Mouse (Mus musculus): ENCODE results near the gene Orai1. TPM values are rescaled to one million over a fixed set of nuclear protein-coding genes. Genes with fewer than 3 reads are reported as not detected.

The Orai1 gene
- polyA plus RNA-seq, 1 experiment from 2014 or later = 16.6 TPM

GRCm38 (mm10) chr5:123024312-123024711, 9.4 kb downstream of the Orai1 start:
- Histone ChIP-seq H3K27ac (ENCODE audit: low read length) (no peak overlapping the region), H3K9ac (ENCODE audit: low read length) (no peak overlapping the region), H3K4me1 (ENCODE audit: control insufficient read depth, insufficient read depth, low read length) (peaks cover 15% of the 10 kb centered on the region), H3K36me3 (ENCODE audit: control insufficient read depth, insufficient read depth, low read length) (0 out of 2 replicates have a peak, but pooled peaks cover 3% of the 10 kb centered on the region), H3K9me3 (replicated peaks; ENCODE audit: control insufficient read depth, low read length) (no peaks in the 10 kb centered on the region), H3K4me2 (ENCODE audit: low read depth, low read length) (no peak overlapping the region), H3K4me3 (replicated peaks; ENCODE audit: low read length) (no peak overlapping the region), H3K27me3 (ENCODE audit: control insufficient read depth, insufficient read depth, low read length) (no peaks in the 10 kb centered on the region)
- ATAC-seq (ENCODE audit: insufficient read depth, low FRiP score) = no peak
- 78% methylated on average over 6 of the region's 6 CpGs for WGBS

GRCm38 (mm10) chr5:123024965-123025573, 10.2 kb downstream of the Orai1 start:
- Histone ChIP-seq H3K9me3 (replicated peaks; ENCODE audit: control insufficient read depth, low read length) (no peaks in the 10 kb centered on the region), H3K27ac (ENCODE audit: low read length) (no peak overlapping the region), H3K4me1 (ENCODE audit: control insufficient read depth, insufficient read depth, low read length) (peaks cover 9% of the 10 kb centered on the region; the same call in 1 of the 2 replicates), H3K9ac (ENCODE audit: low read length) (no peak overlapping the region), H3K4me2 (ENCODE audit: low read depth, low read length) (no peak overlapping the region), H3K4me3 (replicated peaks; ENCODE audit: low read length) (no peak overlapping the region), H3K27me3 (ENCODE audit: control insufficient read depth, insufficient read depth, low read length) (no peaks in the 10 kb centered on the region), H3K36me3 (ENCODE audit: control insufficient read depth, insufficient read depth, low read length) (0 out of 2 replicates have a peak, but pooled peaks cover 3% of the 10 kb centered on the region)
- WGBS = 62% methylated on average over 9 of the region's 9 CpGs
- ATAC-seq (ENCODE audit: insufficient read depth, low FRiP score) = no peak

GRCm38 (mm10) chr5:123026414-123026813, 11.5 kb downstream of the Orai1 start:
- no peak for ATAC-seq (ENCODE audit: insufficient read depth, low FRiP score)
- Histone ChIP-seq H3K36me3 (ENCODE audit: control insufficient read depth, insufficient read depth, low read length) (peaks cover 3% of the 10 kb centered on the region; the same call in 1 of the 2 replicates), H3K27me3 (ENCODE audit: control insufficient read depth, insufficient read depth, low read length) (no peaks in the 10 kb centered on the region), H3K27ac (ENCODE audit: low read length) (no peak overlapping the region), H3K9ac (ENCODE audit: low read length) (no peak overlapping the region), H3K4me3 (replicated peaks; ENCODE audit: low read length) (no peak overlapping the region), H3K4me2 (ENCODE audit: low read depth, low read length) (no peak overlapping the region), H3K4me1 (ENCODE audit: control insufficient read depth, insufficient read depth, low read length) (peaks cover 9% of the 10 kb centered on the region; the same call in 1 of the 2 replicates), H3K9me3 (replicated peaks; ENCODE audit: control insufficient read depth, low read length) (no peaks in the 10 kb centered on the region)
- 52% methylated on average over 6 of the region's 6 CpGs for WGBS

- Histone ChIP-seq H3K4me3 (replicated peaks; ENCODE audit: low read length) (no peak overlapping the region), H3K4me1 (ENCODE audit: control insufficient read depth, insufficient read depth, low read length) (peaks cover 9% of the 10 kb centered on the region; the same call in 1 of the 2 replicates), H3K27me3 (ENCODE audit: control insufficient read depth, insufficient read depth, low read length) (no peaks in the 10 kb centered on the region), H3K9me3 (replicated peaks; ENCODE audit: control insufficient read depth, low read length) (no peaks in the 10 kb centered on the region), H3K27ac (ENCODE audit: low read length) (no peak overlapping the region), H3K4me2 (ENCODE audit: low read depth, low read length) (no peak overlapping the region), H3K9ac (ENCODE audit: low read length) (no peak overlapping the region), H3K36me3 (ENCODE audit: control insufficient read depth, insufficient read depth, low read length) (peaks cover 8% of the 10 kb centered on the region; the same call in 1 of the 2 replicates)
- 48% methylated on average over 6 of the region's 6 CpGs for WGBS
- ATAC-seq (ENCODE audit: insufficient read depth, low FRiP score) = peak; percentile 34; the same call in 1 of the 2 replicates
Measured at GRCm38 (mm10) chr5:123027436-123027835, 12.6 kb downstream of the Orai1 start.

GRCm38 (mm10) chr5:123029729-123030128, 14.9 kb downstream of the Orai1 start:
- Histone ChIP-seq H3K4me2 (ENCODE audit: low read depth, low read length) (no peak overlapping the region), H3K4me1 (ENCODE audit: control insufficient read depth, insufficient read depth, low read length) (peaks cover 9% of the 10 kb centered on the region; the same call in 1 of the 2 replicates), H3K27me3 (ENCODE audit: control insufficient read depth, insufficient read depth, low read length) (no peaks in the 10 kb centered on the region), H3K4me3 (replicated peaks; ENCODE audit: low read length) (no peak overlapping the region), H3K9ac (ENCODE audit: low read length) (no peak overlapping the region), H3K36me3 (ENCODE audit: control insufficient read depth, insufficient read depth, low read length) (peaks cover 8% of the 10 kb centered on the region; the same call in 1 of the 2 replicates), H3K9me3 (replicated peaks; ENCODE audit: control insufficient read depth, low read length) (no peaks in the 10 kb centered on the region), H3K27ac (ENCODE audit: low read length) (no peak overlapping the region)
- no peak for ATAC-seq (ENCODE audit: insufficient read depth, low FRiP score)
- 88% methylated on average over 7 of the region's 7 CpGs for WGBS

- ATAC-seq (ENCODE audit: insufficient read depth, low FRiP score) = no peak
- Histone ChIP-seq H3K36me3 (ENCODE audit: control insufficient read depth, insufficient read depth, low read length) (peaks cover 8% of the 10 kb centered on the region; the same call in 1 of the 2 replicates), H3K4me2 (ENCODE audit: low read depth, low read length) (no peak overlapping the region), H3K27me3 (ENCODE audit: control insufficient read depth, insufficient read depth, low read length) (no peaks in the 10 kb centered on the region), H3K27ac (ENCODE audit: low read length) (no peak overlapping the region), H3K4me1 (ENCODE audit: control insufficient read depth, insufficient read depth, low read length) (peaks cover 11% of the 10 kb centered on the region; the same call in 1 of the 2 replicates), H3K9ac (ENCODE audit: low read length) (no peak overlapping the region), H3K4me3 (replicated peaks; ENCODE audit: low read length) (no peak overlapping the region), H3K9me3 (replicated peaks; ENCODE audit: control insufficient read depth, low read length) (no peaks in the 10 kb centered on the region)
- WGBS = 91% methylated on average over 3 of the region's 3 CpGs
Measured at GRCm38 (mm10) chr5:123031312-123031711, 16.4 kb downstream of the Orai1 start.

GRCm38 (mm10) chr5:123033646-123034160, 18.8 kb downstream of the Orai1 start:
- peaks cover 8% of the 10 kb centered on the region; the same call in 1 of the 2 replicates for H3K36me3 ChIP-seq (ENCODE audit: control insufficient read depth, insufficient read depth, low read length)
- no peak for ATAC-seq (ENCODE audit: insufficient read depth, low FRiP score)
- 61% methylated on average over 7 of the region's 7 CpGs for WGBS
- no peak overlapping the region for H3K27ac ChIP-seq (ENCODE audit: low read length)
- H3K4me2 ChIP-seq (ENCODE audit: low read depth, low read length) = no peak overlapping the region
- H3K4me1 ChIP-seq (ENCODE audit: control insufficient read depth, insufficient read depth, low read length) = peaks cover 11% of the 10 kb centered on the region; the same call in 1 of the 2 replicates
- no peak overlapping the region for H3K9ac ChIP-seq (ENCODE audit: low read length)
- H3K4me3 ChIP-seq (replicated peaks; ENCODE audit: low read length) = no peak overlapping the region
- H3K27me3 ChIP-seq (ENCODE audit: control insufficient read depth, insufficient read depth, low read length) = no peaks in the 10 kb centered on the region
- H3K9me3 ChIP-seq (replicated peaks; ENCODE audit: control insufficient read depth, low read length) = no peaks in the 10 kb centered on the region

- peaks cover 14% of the 10 kb centered on the region for H3K4me1 ChIP-seq (ENCODE audit: control insufficient read depth, insufficient read depth, low read length)
- 74% methylated on average over 4 of the region's 4 CpGs for WGBS
- H3K36me3 ChIP-seq (ENCODE audit: control insufficient read depth, insufficient read depth, low read length) = peaks cover 5% of the 10 kb centered on the region; the same call in 1 of the 2 replicates
- 0 out of 2 replicates have a peak overlapping the region, but pooled peaks have one; percentile 49 for H3K27ac ChIP-seq (ENCODE audit: low read length)
- H3K27me3 ChIP-seq (ENCODE audit: control insufficient read depth, insufficient read depth, low read length) = no peaks in the 10 kb centered on the region
- no peaks in the 10 kb centered on the region for H3K9me3 ChIP-seq (replicated peaks; ENCODE audit: control insufficient read depth, low read length)
- H3K4me2 ChIP-seq (ENCODE audit: low read depth, low read length) = no peak overlapping the region
- no peak overlapping the region for H3K4me3 ChIP-seq (replicated peaks; ENCODE audit: low read length)
- H3K9ac ChIP-seq (ENCODE audit: low read length) = no peak overlapping the region
- ATAC-seq (ENCODE audit: insufficient read depth, low FRiP score) = peak; percentile 31; the same call in 1 of the 2 replicates
Measured at GRCm38 (mm10) chr5:123035089-123035488, 20.2 kb downstream of the Orai1 start.

- H3K9me3 ChIP-seq (replicated peaks; ENCODE audit: control insufficient read depth, low read length) = no peaks in the 10 kb centered on the region
- H3K9ac ChIP-seq (ENCODE audit: low read length) = no peak overlapping the region
- WGBS = 24% methylated on average over 6 of the region's 6 CpGs
- H3K4me2 ChIP-seq (ENCODE audit: low read depth, low read length) = no peak overlapping the region
- H3K36me3 ChIP-seq (ENCODE audit: control insufficient read depth, insufficient read depth, low read length) = peaks cover 5% of the 10 kb centered on the region; the same call in 1 of the 2 replicates
- H3K27me3 ChIP-seq (ENCODE audit: control insufficient read depth, insufficient read depth, low read length) = no peaks in the 10 kb centered on the region
- H3K4me3 ChIP-seq (replicated peaks; ENCODE audit: low read length) = no peak overlapping the region
- H3K27ac ChIP-seq (ENCODE audit: low read length) = 0 out of 2 replicates have a peak overlapping the region, but pooled peaks have one; percentile 49
- peaks cover 14% of the 10 kb centered on the region for H3K4me1 ChIP-seq (ENCODE audit: control insufficient read depth, insufficient read depth, low read length)
- peak; percentile 59; the same call in 1 of the 2 replicates for ATAC-seq (ENCODE audit: insufficient read depth, low FRiP score)
Measured at GRCm38 (mm10) chr5:123035564-123035963, 20.7 kb downstream of the Orai1 start.
